Mouse (Mus musculus): ENCODE measurements around the gene Frem1.

DNA sequence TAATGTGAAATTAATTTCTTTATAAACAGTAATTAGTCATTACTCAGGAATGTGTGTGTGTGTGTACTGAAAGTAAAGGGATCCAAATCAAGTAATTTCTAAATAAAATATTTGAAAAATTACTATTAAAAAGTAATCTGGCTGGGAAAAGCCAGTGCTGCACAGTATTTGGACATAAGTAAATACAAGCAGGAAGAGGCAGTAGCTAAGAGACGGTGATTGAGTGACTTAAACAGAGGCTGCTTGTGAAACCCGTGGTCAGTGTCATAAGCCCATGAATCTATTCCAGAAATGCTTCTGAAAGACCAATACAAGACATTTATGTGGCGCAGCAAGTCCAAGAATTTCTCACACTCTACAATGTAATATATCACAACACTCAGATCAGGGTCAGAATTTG, 170.8 kb downstream of the Frem1 start:
- TF ChIP-seq POLR2A (IDR thresholded peaks at IDR 0.05; ENCODE audit: borderline replicate concordance, control insufficient read depth, low read depth, low read length) (no peak), CTCF (IDR thresholded peaks at IDR 0.05; ENCODE audit: control insufficient read depth, insufficient read depth, low read length) (no peak)

Measured in bone marrow, adult 2 months (tissue).